Mouse (Mus musculus): ENCODE data around the gene Svep1.

The Svep1 gene

GRCm38 (mm10) chr4:58189281-58189680, 17.4 kb downstream of the Svep1 start:
- no peak for DNase-seq (ENCODE audit: low read depth, low spot score)
- Histone ChIP-seq H3K27me3 (ENCODE audit: control insufficient read depth, insufficient read depth, low read length, poor library complexity, severe bottlenecking) (no peaks in the 10 kb centered on the region), H3K36me3 (ENCODE audit: control insufficient read depth, insufficient read depth, low read length, poor library complexity, severe bottlenecking) (no peaks in the 10 kb centered on the region)

- Histone ChIP-seq H3K27me3 (ENCODE audit: control insufficient read depth, insufficient read depth, low read length, poor library complexity, severe bottlenecking) (no peaks in the 10 kb centered on the region), H3K36me3 (ENCODE audit: control insufficient read depth, insufficient read depth, low read length, poor library complexity, severe bottlenecking) (no peaks in the 10 kb centered on the region)
- DNase-seq (ENCODE audit: low read depth, low spot score): no peak
These were observed 21.3 kb downstream of the Svep1 start for GRCm38 (mm10) chr4:58185401-58185800.

GRCm38 (mm10) chr4:58184681-58185341, 21.8 kb downstream of the Svep1 start:
- no peaks in the 10 kb centered on the region for H3K27me3 ChIP-seq (ENCODE audit: control insufficient read depth, insufficient read depth, low read length, poor library complexity, severe bottlenecking)
- DNase-seq (ENCODE audit: low read depth, low spot score): no peak
- no peaks in the 10 kb centered on the region for H3K36me3 ChIP-seq (ENCODE audit: control insufficient read depth, insufficient read depth, low read length, poor library complexity, severe bottlenecking)

- DNase-seq (ENCODE audit: low read depth, low spot score): no peak
- no peaks in the 10 kb centered on the region for H3K36me3 ChIP-seq (ENCODE audit: control insufficient read depth, insufficient read depth, low read length, poor library complexity, severe bottlenecking)
- no peaks in the 10 kb centered on the region for H3K27me3 ChIP-seq (ENCODE audit: control insufficient read depth, insufficient read depth, low read length, poor library complexity, severe bottlenecking)
These were observed 22.8 kb downstream of the Svep1 start for GRCm38 (mm10) chr4:58183897-58184296.

- Histone ChIP-seq H3K27me3 (ENCODE audit: control insufficient read depth, insufficient read depth, low read length, poor library complexity, severe bottlenecking) (no peaks in the 10 kb centered on the region), H3K36me3 (ENCODE audit: control insufficient read depth, insufficient read depth, low read length, poor library complexity, severe bottlenecking) (no peaks in the 10 kb centered on the region)
- no peak for DNase-seq (ENCODE audit: low read depth, low spot score)
These were observed 28.2 kb downstream of the Svep1 start for GRCm38 (mm10) chr4:58178489-58178888.

- Histone ChIP-seq H3K36me3 (ENCODE audit: control insufficient read depth, insufficient read depth, low read length, poor library complexity, severe bottlenecking) (no peaks in the 10 kb centered on the region), H3K27me3 (ENCODE audit: control insufficient read depth, insufficient read depth, low read length, poor library complexity, severe bottlenecking) (no peaks in the 10 kb centered on the region)
- DNase-seq (ENCODE audit: low read depth, low spot score): no peak
These were observed 29.4 kb downstream of the Svep1 start for GRCm38 (mm10) chr4:58177256-58177655.

- Histone ChIP-seq H3K27me3 (ENCODE audit: control insufficient read depth, insufficient read depth, low read length, poor library complexity, severe bottlenecking) (no peaks in the 10 kb centered on the region), H3K36me3 (ENCODE audit: control insufficient read depth, insufficient read depth, low read length, poor library complexity, severe bottlenecking) (no peaks in the 10 kb centered on the region)
- no peak for DNase-seq (ENCODE audit: low read depth, low spot score)
These were observed 32.1 kb downstream of the Svep1 start for GRCm38 (mm10) chr4:58174435-58174987.

GRCm38 (mm10) chr4:58173401-58173800, 33.3 kb downstream of the Svep1 start:
- Histone ChIP-seq H3K27me3 (ENCODE audit: control insufficient read depth, insufficient read depth, low read length, poor library complexity, severe bottlenecking) (no peaks in the 10 kb centered on the region), H3K36me3 (ENCODE audit: control insufficient read depth, insufficient read depth, low read length, poor library complexity, severe bottlenecking) (no peaks in the 10 kb centered on the region)
- DNase-seq (ENCODE audit: low read depth, low spot score): no peak

GRCm38 (mm10) chr4:58170430-58170829, 36.2 kb downstream of the Svep1 start:
- Histone ChIP-seq H3K36me3 (ENCODE audit: control insufficient read depth, insufficient read depth, low read length, poor library complexity, severe bottlenecking) (no peaks in the 10 kb centered on the region), H3K27me3 (ENCODE audit: control insufficient read depth, insufficient read depth, low read length, poor library complexity, severe bottlenecking) (no peaks in the 10 kb centered on the region)
- no peak for DNase-seq (ENCODE audit: low read depth, low spot score)

GRCm38 (mm10) chr4:58169918-58170317, 36.7 kb downstream of the Svep1 start:
- Histone ChIP-seq H3K36me3 (ENCODE audit: control insufficient read depth, insufficient read depth, low read length, poor library complexity, severe bottlenecking) (no peaks in the 10 kb centered on the region), H3K27me3 (ENCODE audit: control insufficient read depth, insufficient read depth, low read length, poor library complexity, severe bottlenecking) (no peaks in the 10 kb centered on the region)
- DNase-seq (ENCODE audit: low read depth, low spot score): no peak

GRCm38 (mm10) chr4:58168366-58168765, 38.3 kb downstream of the Svep1 start:
- no peaks in the 10 kb centered on the region for H3K36me3 ChIP-seq (ENCODE audit: control insufficient read depth, insufficient read depth, low read length, poor library complexity, severe bottlenecking)
- no peak for DNase-seq (ENCODE audit: low read depth, low spot score)
- H3K27me3 ChIP-seq (ENCODE audit: control insufficient read depth, insufficient read depth, low read length, poor library complexity, severe bottlenecking): no peaks in the 10 kb centered on the region

GRCm38 (mm10) chr4:58165711-58166110, 40.9 kb downstream of the Svep1 start:
- DNase-seq (ENCODE audit: low read depth, low spot score): no peak
- Histone ChIP-seq H3K36me3 (ENCODE audit: control insufficient read depth, insufficient read depth, low read length, poor library complexity, severe bottlenecking) (no peaks in the 10 kb centered on the region), H3K27me3 (ENCODE audit: control insufficient read depth, insufficient read depth, low read length, poor library complexity, severe bottlenecking) (no peaks in the 10 kb centered on the region)

GRCm38 (mm10) chr4:58161901-58162300, 44.8 kb downstream of the Svep1 start:
- H3K36me3 ChIP-seq (ENCODE audit: control insufficient read depth, insufficient read depth, low read length, poor library complexity, severe bottlenecking): no peaks in the 10 kb centered on the region
- no peaks in the 10 kb centered on the region for H3K27me3 ChIP-seq (ENCODE audit: control insufficient read depth, insufficient read depth, low read length, poor library complexity, severe bottlenecking)

GRCm38 (mm10) chr4:58159564-58159963, 47.1 kb downstream of the Svep1 start:
- Histone ChIP-seq H3K36me3 (ENCODE audit: control insufficient read depth, insufficient read depth, low read length, poor library complexity, severe bottlenecking) (no peaks in the 10 kb centered on the region), H3K27me3 (ENCODE audit: control insufficient read depth, insufficient read depth, low read length, poor library complexity, severe bottlenecking) (no peaks in the 10 kb centered on the region)
- DNase-seq (ENCODE audit: low read depth, low spot score): no peak

More at GRCm38 (mm10) chr4:58161901-58162300, 44.8 kb downstream of the Svep1 start:
- DNase-seq (ENCODE audit: low read depth, low spot score): no peak

GRCm38 (mm10) chr4:58150301-58150700, 56.4 kb downstream of the Svep1 start:
- no peaks in the 10 kb centered on the region for H3K36me3 ChIP-seq (ENCODE audit: control insufficient read depth, insufficient read depth, low read length, poor library complexity, severe bottlenecking)
- no peaks in the 10 kb centered on the region for H3K27me3 ChIP-seq (ENCODE audit: control insufficient read depth, insufficient read depth, low read length, poor library complexity, severe bottlenecking)
- no peak for DNase-seq (ENCODE audit: low read depth, low spot score)

GRCm38 (mm10) chr4:58149186-58149585, 57.5 kb downstream of the Svep1 start:
- no peak for DNase-seq (ENCODE audit: low read depth, low spot score)
- no peaks in the 10 kb centered on the region for H3K36me3 ChIP-seq (ENCODE audit: control insufficient read depth, insufficient read depth, low read length, poor library complexity, severe bottlenecking)
- no peaks in the 10 kb centered on the region for H3K27me3 ChIP-seq (ENCODE audit: control insufficient read depth, insufficient read depth, low read length, poor library complexity, severe bottlenecking)

All from splenic B cell, adult 2 months (primary cell).